Mouse (Mus musculus) leukemia stem cell, adult 10-12 weeks (primary cell): Measurements from ENCODE around the gene Olfr1447. TPM values are rescaled to one million over a fixed set of nuclear protein-coding genes. Genes with fewer than 3 reads are reported as not detected.

ENCODE experiments used
- polyA plus RNA-seq: library from polyadenylated mRNA; stranded (reverse); fragments of >175 nt; gene quantifications from 2 replicates; pipeline ENCODE4 v1.2.3, GENCODE M21; 2012; ENCODE audit warnings: low replicate concordance

Gene Olfr1447
- polyA plus RNA-seq: not detected in 2 replicates

GRCm38 (mm10) chr19:12903643-12904042 lies at the start of gene Olfr1447:
Gene Olfr1447, minus strand, starts transcription at chr19:12903743.

DNA sequence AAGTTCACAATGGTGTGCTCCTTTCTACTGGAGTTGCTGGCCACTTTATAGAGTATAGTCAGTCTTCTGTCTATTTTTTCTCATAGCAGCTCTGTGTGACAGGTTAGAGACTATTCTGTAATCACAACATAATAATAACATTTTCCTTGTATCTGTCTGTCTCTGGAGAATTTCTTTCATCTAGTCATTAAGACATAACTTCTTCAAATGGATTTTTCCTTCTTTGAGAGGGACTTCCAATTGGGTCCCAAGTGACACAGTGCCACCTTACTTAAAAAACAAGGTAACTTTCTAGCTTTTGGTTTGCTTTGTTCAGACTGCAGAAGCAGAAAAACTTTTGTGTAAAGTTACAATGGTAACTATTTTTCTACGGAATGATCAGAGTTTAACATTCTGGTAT lies 46.4 kb upstream of the Olfr1447 start, which contains the start of gene Olfr1450:
Gene Olfr1450 (plus strand): TSS at position 301 of the 400 bp plus-strand sequence.

GRCm38 (mm10) chr19:12930540-12930939 lies 27.0 kb upstream of the Olfr1447 start, which contains the start of gene Olfr1449:
Gene Olfr1449, plus strand, starts transcription at chr19:12930840.

GRCm38 (mm10) chr19:12924319-12924718 lies 20.8 kb upstream of the Olfr1447 start, which contains the start of gene Olfr1448:
Gene Olfr1448, minus strand, starts transcription at chr19:12924419.

GRCm38 (mm10) chr19:12893424-12893823 lies 10.1 kb downstream of the Olfr1447 start, which contains the start of gene Olfr1446:
Gene Olfr1446, minus strand, starts transcription at chr19:12893524.

GRCm38 (mm10) chr19:12883555-12883954 lies 20.0 kb downstream of the Olfr1447 start, which contains the start of gene Olfr1445:
Gene Olfr1445, plus strand, starts transcription at chr19:12883855.

GRCm38 (mm10) chr19:12856983-12857382 lies 46.6 kb downstream of the Olfr1447 start, which contains the start of gene Olfr1444:
Gene Olfr1444, plus strand, starts transcription at chr19:12857283.

Other genes starting within 250 kb of the Olfr1447 start
- gene Olfr1442, start 233.3 kb downstream of the Olfr1447 start, polyA plus RNA-seq: not detected in 2 replicates
- gene Olfr1443, start 225.6 kb downstream of the Olfr1447 start, polyA plus RNA-seq: not detected in 2 replicates
- gene Keg1, start 208.0 kb downstream of the Olfr1447 start, polyA plus RNA-seq: not detected in 2 replicates
- not detected in 2 replicates for gene Cntf, start 138.1 kb downstream of the Olfr1447 start, polyA plus RNA-seq
- gene Zfp91, start 107.6 kb downstream of the Olfr1447 start, polyA plus RNA-seq: 27.9 and 41.2 TPM in 2 replicates
- gene Lpxn, start 107.5 kb downstream of the Olfr1447 start, polyA plus RNA-seq: 0.54 and 1.7 TPM in 2 replicates
- gene Gm5244, start 57.1 kb downstream of the Olfr1447 start, polyA plus RNA-seq: not detected in 2 replicates
- not detected in 2 replicates for gene Olfr1444, start 46.5 kb downstream of the Olfr1447 start, polyA plus RNA-seq
- 0.18 TPM in 1 of 2 replicates, not detected in the other for gene Olfr1445, start 19.9 kb downstream of the Olfr1447 start, polyA plus RNA-seq
- gene Olfr1446, start 10.2 kb downstream of the Olfr1447 start, polyA plus RNA-seq: 0.09 TPM in 1 of 2 replicates, not detected in the other
- not detected in 2 replicates for gene Olfr1448, start 20.7 kb upstream of the Olfr1447 start, polyA plus RNA-seq
- gene Olfr1449, start 27.1 kb upstream of the Olfr1447 start, polyA plus RNA-seq: not detected in 2 replicates
- not detected in 2 replicates for gene Olfr1450, start 46.5 kb upstream of the Olfr1447 start, polyA plus RNA-seq
- not detected in 2 replicates for gene Olfr1451, start 91.3 kb upstream of the Olfr1447 start, polyA plus RNA-seq
- gene Olfr1453, start 124.6 kb upstream of the Olfr1447 start, polyA plus RNA-seq: not detected in 2 replicates
- gene Olfr1454, start 156.9 kb upstream of the Olfr1447 start, polyA plus RNA-seq: not detected in 2 replicates
- not detected in 2 replicates for gene Olfr1457, start 194.1 kb upstream of the Olfr1447 start, polyA plus RNA-seq
- gene Olfr1458, start 203.0 kb upstream of the Olfr1447 start, polyA plus RNA-seq: not detected in 2 replicates
- not detected in 2 replicates for gene Olfr1459, start 245.8 kb upstream of the Olfr1447 start, polyA plus RNA-seq